Mouse (Mus musculus) CD4-positive, CD25-positive, alpha-beta regulatory T cell, adult 9 weeks (primary cell): ENCODE data around the gene Agap2. TPM values are rescaled to one million over a fixed set of nuclear protein-coding genes. Genes with fewer than 3 reads are reported as not detected.

Experiments used
- polyA plus RNA-seq: library from polyadenylated mRNA; unstranded; fragments of 100-300 nt; shearing (Covaris generic); gene quantifications from one replicate; pipeline ENCODE4 v1.2.1, GENCODE M21; 2017

Gene Agap2
- polyA plus RNA-seq = 29.1 TPM

GRCm38 (mm10) chr10:127075080-127075479 lies at the start of gene Agap2:
Gene Agap2 (plus strand): TSS chr10:127075284.

GRCm38 (mm10) chr10:127030336-127031296 lies 44.5 kb upstream of the Agap2 start, which contains the start of gene Tsfm:
Gene Tsfm (minus strand): TSS chr10:127030840.

GRCm38 (mm10) chr10:127041274-127041766 lies 33.8 kb upstream of the Agap2 start, which contains the start of the genes Mettl1 and Eef1akmt3:
Gene Mettl1 (plus strand): TSS chr10:127041414.
Gene Eef1akmt3 (minus strand): TSS chr10:127041513.

GRCm38 (mm10) chr10:127047954-127048353 lies 27.1 kb upstream of the Agap2 start, which contains the start of gene Cyp27b1:
Gene Cyp27b1 (plus strand): TSS chr10:127048250.

GRCm38 (mm10) chr10:127059968-127060916 lies 14.8 kb upstream of the Agap2 start, which contains the start of gene March9:
Gene March9 (minus strand): TSS chr10:127060184.

GRCm38 (mm10) chr10:127063239-127063872 lies 11.7 kb upstream of the Agap2 start, which contains the start of gene Cdk4:
Gene Cdk4 (plus strand): TSS chr10:127063534.

GRCm38 (mm10) chr10:127070190-127071121 lies 4.6 kb upstream of the Agap2 start, which contains the start of gene Tspan31:
Gene Tspan31 (minus strand): TSS chr10:127070264.

GRCm38 (mm10) chr10:127121066-127121477 lies 46.0 kb downstream of the Agap2 start, which contains the start of gene Os9:
Gene Os9 (minus strand): TSS chr10:127121131.

Other genes with a start within 250 kb of the Agap2 start
- gene Atp23, start 173.9 kb upstream of the Agap2 start, polyA plus RNA-seq = 5.1 TPM
- gene Ctdsp2, start 96.6 kb upstream of the Agap2 start, polyA plus RNA-seq = 15.0 TPM
- 0.19 TPM for gene Avil, start 74.6 kb upstream of the Agap2 start, polyA plus RNA-seq
- 50.6 TPM for gene Tsfm, start 44.4 kb upstream of the Agap2 start, polyA plus RNA-seq
- 33.0 TPM for gene Mettl1, start 33.9 kb upstream of the Agap2 start, polyA plus RNA-seq
- gene Eef1akmt3, start 33.8 kb upstream of the Agap2 start, polyA plus RNA-seq = 0.14 TPM
- gene Cyp27b1, start 27.0 kb upstream of the Agap2 start, polyA plus RNA-seq = not detected
- gene March9, start 15.1 kb upstream of the Agap2 start, polyA plus RNA-seq = 0.38 TPM
- 421 TPM for gene Cdk4, start 11.8 kb upstream of the Agap2 start, polyA plus RNA-seq
- 94.3 TPM for gene Tspan31, start 5.0 kb upstream of the Agap2 start, polyA plus RNA-seq
- gene Os9, start 45.8 kb downstream of the Agap2 start, polyA plus RNA-seq = 205 TPM
- gene B4galnt1, start 89.9 kb downstream of the Agap2 start, polyA plus RNA-seq = 571 TPM
- gene Slc26a10, start 105.4 kb downstream of the Agap2 start, polyA plus RNA-seq = 7.1 TPM
- not detected for gene Arhgef25, start 114.8 kb downstream of the Agap2 start, polyA plus RNA-seq
- gene Dtx3, start 120.4 kb downstream of the Agap2 start, polyA plus RNA-seq = 130 TPM
- gene Pip4k2c, start 136.3 kb downstream of the Agap2 start, polyA plus RNA-seq = 45.1 TPM
- 0.45 TPM for gene Kif5a, start 188.1 kb downstream of the Agap2 start, polyA plus RNA-seq
- gene Dctn2, start 191.1 kb downstream of the Agap2 start, polyA plus RNA-seq = 136 TPM
- gene Mbd6, start 213.7 kb downstream of the Agap2 start, polyA plus RNA-seq = 8.3 TPM
- 86.1 TPM for gene Mars, start 236.5 kb downstream of the Agap2 start, polyA plus RNA-seq
- 101 TPM for gene Arhgap9, start 246.7 kb downstream of the Agap2 start, polyA plus RNA-seq